Mouse (Mus musculus): Measurements from ENCODE around the gene Ehhadh.

- TF ChIP-seq EP300 (IDR thresholded peaks at IDR 0.05; ENCODE audit: low read depth) (no peak), CTCF (IDR thresholded peaks at IDR 0.05; ENCODE audit: low read depth) (no peak)
These were observed 52.0 kb downstream of the Ehhadh start for GRCm38 (mm10) chr16:21735638-21736037.
